In the genomic region with DNA sequence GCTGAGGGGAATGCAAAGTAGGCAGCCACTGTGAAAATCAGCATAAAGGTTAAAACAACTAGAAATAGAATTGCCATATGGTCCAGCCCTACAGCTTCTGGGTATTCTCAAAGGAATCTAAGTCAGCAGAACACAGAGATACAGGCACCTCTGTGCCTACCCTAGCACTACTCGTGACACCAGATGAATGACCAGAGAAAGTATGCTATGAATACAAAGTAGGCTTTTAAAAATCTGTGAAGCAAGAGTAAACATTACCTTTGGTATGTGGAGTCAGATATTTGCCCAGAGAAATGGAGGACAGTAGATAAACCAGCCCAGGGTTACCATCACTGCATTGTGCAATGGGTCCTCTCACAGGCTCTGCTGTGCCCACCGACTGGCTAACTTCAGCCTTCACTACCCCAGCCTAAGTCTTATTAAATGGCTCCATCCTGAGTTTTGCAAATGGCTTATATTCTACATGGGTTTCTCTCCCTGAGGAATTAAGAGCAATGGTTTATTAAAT, we compare ENCODE assay signal across 18 mouse cellular contexts. TPM values are rescaled to one million over a fixed set of nuclear protein-coding genes. Genes with fewer than 3 reads are reported as not detected.
"Had no signal": no experiment of that assay in that cellular context is flagged by ENCODE, and none has a peak within 500 bp of the region (broad histone marks: within the 10 kb centered on the region; RNA-seq: fewer than 3 reads in every experiment).

No protein-coding gene starts in this region.

- H3K4me1 ChIP-seq: limb, embryonic 15.5 days; lung, embryonic 15.5 days; midbrain, embryonic 15.5 days; stomach, embryonic 15.5 days had no signal

- H3K27ac ChIP-seq: limb, embryonic 15.5 days; lung, embryonic 15.5 days; macrophage; midbrain, embryonic 15.5 days; neural tube, embryonic 13.5 days; stomach, embryonic 15.5 days had no signal

- H3K9me3 ChIP-seq: limb, embryonic 15.5 days; lung, embryonic 15.5 days; megakaryocyte, embryonic 14.5 days; midbrain, embryonic 15.5 days; neural tube, embryonic 13.5 days; stomach, embryonic 15.5 days had no signal

- H3K4me2 ChIP-seq: limb, embryonic 15.5 days; lung, embryonic 15.5 days; midbrain, embryonic 11.5 days; midbrain, embryonic 15.5 days; neural tube, embryonic 13.5 days; stomach, embryonic 15.5 days had no signal

- H3K4me3 ChIP-seq: limb, embryonic 15.5 days; lung, embryonic 15.5 days; megakaryocyte, embryonic 14.5 days; midbrain, embryonic 15.5 days; neural tube, embryonic 13.5 days; stomach, embryonic 15.5 days had no signal

- ATAC-seq: intestine, embryonic 16.5 days; midbrain, embryonic 15.5 days had no signal

- DNase-seq: kidney, adult 8-10 months; kidney, postnatal 36 days; lung, postnatal 14 days; retina, postnatal 1 day; thymus, adult 2 months; thymus, postnatal 25 days had no signal

- H3K36me3 ChIP-seq: limb, embryonic 15.5 days; lung, embryonic 15.5 days; midbrain, embryonic 15.5 days; neural tube, embryonic 13.5 days; stomach, embryonic 15.5 days had no signal

- H3K27me3 ChIP-seq: limb, embryonic 15.5 days; lung, embryonic 15.5 days; megakaryocyte, embryonic 14.5 days; midbrain, embryonic 15.5 days; neural tube, embryonic 13.5 days; stomach, embryonic 15.5 days had no signal

- H3K9ac ChIP-seq: limb, embryonic 15.5 days; lung, embryonic 15.5 days; midbrain, embryonic 15.5 days; neural tube, embryonic 13.5 days; stomach, embryonic 15.5 days had no signal

RNA-seq across cellular contexts. Expression of gene 1700086D15Rik, which starts 22.5 kb away (rescaled TPM):
- polyA plus RNA-seq: intestine, embryonic 16.5 days; kidney, embryonic 16.5 days; macrophage; midbrain, embryonic 11.5 days; neural tube, embryonic 13.5 days; spleen, adult 2 months; stomach, embryonic 15.5 days; thymus, adult 2 months; urinary bladder, adult 2 months had no signal

RNA-seq across cellular contexts. Expression of gene Arhgap44, which starts 25.6 kb away (rescaled TPM):
- polyA plus RNA-seq: macrophage had no signal
